Mouse (Mus musculus): ENCODE results near the gene Osbpl2.

Osbpl2 gene

GRCm38 (mm10) chr2:180105441-180106190, 13.5 kb upstream of the Osbpl2 start:
- peak; percentile 52 for DNase-seq

- DNase-seq = no peak
Observed at GRCm38 (mm10) chr2:180107081-180107480, 12.0 kb upstream of the Osbpl2 start.

GRCm38 (mm10) chr2:180108285-180108684, 10.8 kb upstream of the Osbpl2 start:
- peak; percentile 4 for DNase-seq

GRCm38 (mm10) chr2:180113909-180114890, 4.9 kb upstream of the Osbpl2 start:
- peak; percentile 60 for DNase-seq

GRCm38 (mm10) chr2:180115279-180115678, 3.8 kb upstream of the Osbpl2 start:
- peak; percentile 50 for DNase-seq

- DNase-seq = no peak
Observed at GRCm38 (mm10) chr2:180116081-180116493, 3.0 kb upstream of the Osbpl2 start.

GRCm38 (mm10) chr2:180116741-180117484, 2.2 kb upstream of the Osbpl2 start:
- peak; percentile 53 for DNase-seq

- DNase-seq = peak; percentile 61
Observed at GRCm38 (mm10) chr2:180117485-180118194, 1.5 kb upstream of the Osbpl2 start.

- no peak for DNase-seq
Observed at GRCm38 (mm10) chr2:180119439-180120291, 559 bp downstream of the Osbpl2 start.

GRCm38 (mm10) chr2:180120292-180120761, 1.2 kb downstream of the Osbpl2 start:
- DNase-seq = no peak

GRCm38 (mm10) chr2:180124192-180124591, 5.1 kb downstream of the Osbpl2 start:
- no peak for DNase-seq

GRCm38 (mm10) chr2:180126195-180126594, 7.1 kb downstream of the Osbpl2 start:
- DNase-seq = no peak

GRCm38 (mm10) chr2:180127675-180128074, 8.6 kb downstream of the Osbpl2 start:
- no peak for DNase-seq

GRCm38 (mm10) chr2:180133231-180133630, 14.1 kb downstream of the Osbpl2 start:
- DNase-seq = no peak

GRCm38 (mm10) chr2:180133911-180134310, 14.8 kb downstream of the Osbpl2 start:
- no peak for DNase-seq

GRCm38 (mm10) chr2:180135414-180135813, 16.3 kb downstream of the Osbpl2 start:
- DNase-seq = no peak

- DNase-seq = no peak
Observed at GRCm38 (mm10) chr2:180146091-180146490, 27.0 kb downstream of the Osbpl2 start.

GRCm38 (mm10) chr2:180147379-180147778, 28.3 kb downstream of the Osbpl2 start:
- no peak for DNase-seq

GRCm38 (mm10) chr2:180148551-180148950, 29.4 kb downstream of the Osbpl2 start:
- DNase-seq = no peak

GRCm38 (mm10) chr2:180154796-180155195, 35.7 kb downstream of the Osbpl2 start:
- no peak for DNase-seq

- DNase-seq = no peak
Observed at GRCm38 (mm10) chr2:180158627-180159026, 39.5 kb downstream of the Osbpl2 start.
